Mouse (Mus musculus) B cell, adult 2 months (primary cell): ENCODE measurements at regions not wholly inside any gene's neighbourhood (a gene's known extent, or its start where the extent isn't known, plus 50 kb on each side); places are given as distances from the start of the nearest gene placed in this dataset.
"Not testable (repeated sequence)": the region's sequence is repeated elsewhere in the genome, so short reads cannot be mapped to it uniquely, and the experiment has no call there.

Experiments
- DNase-seq, 2 experiments: peaks; one replicate each; pipeline ENCODE4 v3.0.0; 2022

- no peak for DNase-seq
These were observed 209.9 kb downstream of the Med10 start for GRCm38 (mm10) chr13:70012123-70012522.

GRCm38 (mm10) chr13:70015183-70015582, 213.0 kb downstream of the Med10 start:
- no peak for DNase-seq

- no peak for DNase-seq
These were observed 215.3 kb downstream of the Med10 start for GRCm38 (mm10) chr13:70017535-70017934.

- DNase-seq = no peak
These were observed 218.0 kb downstream of the Med10 start for GRCm38 (mm10) chr13:70019999-70020838.

GRCm38 (mm10) chr13:70033249-70033648, 231.1 kb downstream of the Med10 start:
- no peak for DNase-seq

- no peak for DNase-seq
These were observed 231.6 kb downstream of the Med10 start for GRCm38 (mm10) chr13:70033763-70034162.

GRCm38 (mm10) chr13:70037985-70038667, 235.9 kb downstream of the Med10 start:
- no peak for DNase-seq

- DNase-seq = no peak
These were observed 255.7 kb downstream of the Med10 start for GRCm38 (mm10) chr13:70057920-70058319.

- DNase-seq = no peak
These were observed 259.3 kb downstream of the Med10 start for GRCm38 (mm10) chr13:70061363-70061945.

- DNase-seq = no peak
These were observed 271.5 kb downstream of the Med10 start for GRCm38 (mm10) chr13:70073655-70074054.

- DNase-seq = no peak
These were observed 273.2 kb downstream of the Med10 start for GRCm38 (mm10) chr13:70075353-70075752.

- no peak for DNase-seq
These were observed 278.9 kb downstream of the Med10 start for GRCm38 (mm10) chr13:70081108-70081507.

- no peak for DNase-seq
These were observed 290.7 kb downstream of the Med10 start for GRCm38 (mm10) chr13:70092886-70093285.

GRCm38 (mm10) chr13:70093970-70094369, 291.8 kb downstream of the Med10 start:
- DNase-seq = no peak

- no peak for DNase-seq
These were observed 294.5 kb downstream of the Med10 start for GRCm38 (mm10) chr13:70096430-70097301.

GRCm38 (mm10) chr13:70100091-70100490, 297.9 kb downstream of the Med10 start:
- DNase-seq = not testable (repeated sequence)

- DNase-seq = no peak
These were observed 300.8 kb downstream of the Med10 start for GRCm38 (mm10) chr13:70103021-70103420.

- not testable (repeated sequence) for DNase-seq
These were observed 301.3 kb downstream of the Med10 start for GRCm38 (mm10) chr13:70103491-70103890.

- no peak for DNase-seq
These were observed 301.7 kb downstream of the Med10 start for GRCm38 (mm10) chr13:70103903-70104302.

- no peak for DNase-seq
These were observed 313.4 kb downstream of the Med10 start for GRCm38 (mm10) chr13:70115576-70115975.

GRCm38 (mm10) chr13:70124860-70125545, 322.8 kb downstream of the Med10 start:
- no peak for DNase-seq

GRCm38 (mm10) chr13:70127310-70127709, 325.1 kb downstream of the Med10 start:
- DNase-seq = no peak
